Mouse (Mus musculus): ENCODE data around the gene Axin2.

GRCm38 (mm10) chr11:108910903-108911302, 9.2 kb upstream of the Axin2 start:
- TF ChIP-seq GATA1 (IDR thresholded peaks at IDR 0.05; ENCODE audit: borderline replicate concordance, low read length): no peak
- TF ChIP-seq FLI1 (IDR thresholded peaks at IDR 0.05; ENCODE audit: low read length): no peak

Measured in megakaryocyte, embryonic 14.5 days (primary cell).